Mouse (Mus musculus): ENCODE measurements around the gene Nup205.

Nup205 gene

GRCm38 (mm10) chr6:35245086-35245485 is 67.9 kb downstream of the Nup205 start:
- in situ Hi-C loops (cut with MboI; ENCODE audit: low sequenced_read_pairs): no loop called here

DNA sequence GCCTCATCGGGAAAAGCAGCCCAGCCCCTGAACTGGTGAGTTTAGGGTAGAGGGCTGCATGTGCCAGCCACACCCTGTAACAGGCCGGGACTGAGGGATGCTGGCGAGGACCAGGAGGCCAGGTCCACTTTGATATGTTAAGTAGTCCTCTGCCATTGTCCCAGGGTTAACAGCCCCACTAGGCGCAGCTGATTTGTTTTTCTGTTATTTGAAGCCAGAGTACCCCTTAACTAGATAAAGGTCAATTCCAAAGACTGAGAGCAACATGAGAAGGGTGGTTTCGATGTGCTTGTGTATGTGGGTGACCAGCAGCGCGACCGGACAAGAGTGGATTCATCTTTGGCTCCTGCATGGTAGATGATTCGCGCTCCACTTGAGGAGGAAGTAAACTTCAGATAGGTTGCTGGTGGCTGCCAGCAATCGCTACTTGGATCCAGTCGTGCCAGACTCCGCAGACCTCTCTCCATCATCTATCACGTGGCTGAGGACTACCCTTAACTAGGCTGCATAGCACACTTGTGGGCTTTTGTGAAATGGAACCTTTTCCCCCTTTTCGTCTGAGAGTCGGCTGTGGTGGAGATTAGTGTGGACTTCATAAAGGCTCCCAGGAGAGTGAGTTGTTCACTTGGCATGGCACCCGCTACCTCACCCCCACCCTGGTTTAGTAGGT is 74.7 kb downstream of the Nup205 start:
- in situ Hi-C loops (cut with MboI; ENCODE audit: low sequenced_read_pairs): no loop called here

DNA sequence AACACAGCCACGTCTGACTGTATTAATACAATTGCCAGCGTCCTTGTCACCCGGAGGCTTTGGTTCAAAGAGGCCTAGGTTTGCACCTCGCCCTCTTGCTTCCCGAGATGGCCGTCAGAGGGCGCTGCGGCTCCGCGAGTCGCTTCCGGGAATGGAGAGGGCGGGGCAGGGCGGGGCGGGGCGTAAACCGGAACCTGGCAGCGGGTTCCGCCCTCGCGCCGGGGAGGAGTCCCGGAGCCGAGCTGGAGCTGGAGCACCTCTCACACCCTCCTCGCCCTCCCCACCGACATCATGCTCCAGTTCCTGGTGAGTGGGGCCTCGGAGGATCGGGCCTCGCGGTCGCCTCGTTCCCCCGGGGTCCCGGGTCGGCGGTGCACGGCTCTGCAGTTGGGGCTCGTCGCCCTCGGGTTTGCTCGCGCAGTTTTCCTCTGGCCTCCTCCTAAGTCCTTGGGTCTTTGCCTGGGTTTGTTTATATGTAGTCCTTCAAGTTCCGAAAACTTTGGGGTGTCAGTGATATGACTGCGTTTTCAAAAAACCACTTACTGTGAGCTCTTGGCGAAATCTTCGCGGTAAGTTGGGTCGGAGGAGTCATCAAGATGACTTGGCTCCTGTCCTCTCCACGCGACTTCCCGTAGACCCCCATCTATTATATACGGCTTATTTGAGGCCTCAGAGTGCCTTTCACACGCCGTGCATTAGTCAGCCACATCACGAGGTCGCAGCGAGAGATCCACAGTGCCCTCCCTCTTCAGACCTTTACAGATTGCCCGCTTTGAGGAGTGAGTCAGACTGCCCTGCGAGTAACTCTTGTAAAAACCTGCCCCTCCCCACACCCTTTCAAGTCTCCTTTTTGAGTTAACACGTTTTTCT is 75.5 kb downstream of the Nup205 start:
- in situ Hi-C loops (cut with MboI; ENCODE audit: low sequenced_read_pairs): no loop called here

GRCm38 (mm10) chr6:35253474-35253873 is 76.3 kb downstream of the Nup205 start:
- in situ Hi-C loops (cut with MboI; ENCODE audit: low sequenced_read_pairs): no loop called here

- in situ Hi-C loops (cut with MboI; ENCODE audit: low sequenced_read_pairs): no loop called here
These were observed 77.1 kb downstream of the Nup205 start for GRCm38 (mm10) chr6:35254136-35254904.

- in situ Hi-C loops (cut with MboI; ENCODE audit: low sequenced_read_pairs): no loop called here
These were observed 77.8 kb downstream of the Nup205 start for GRCm38 (mm10) chr6:35255017-35255416.

DNA sequence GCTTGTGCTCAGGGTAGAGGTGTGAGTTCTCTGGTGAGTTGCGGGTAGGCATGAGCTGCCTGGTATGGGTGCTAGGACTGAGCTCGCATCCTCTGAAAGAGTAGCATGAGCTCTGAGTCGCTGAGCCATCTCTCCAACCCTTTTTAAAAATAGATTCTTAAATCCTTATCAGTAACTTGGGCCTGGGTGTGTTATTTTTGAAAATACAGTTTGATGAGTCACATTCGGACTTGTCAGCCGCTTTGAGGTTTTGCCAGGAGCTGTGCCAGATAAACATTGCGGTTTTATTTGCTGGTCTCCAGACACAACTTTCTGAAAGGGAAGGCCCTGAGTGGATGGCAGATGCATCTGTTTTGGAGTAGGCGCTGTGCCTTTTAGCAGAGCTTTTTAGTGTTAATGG is 79.5 kb downstream of the Nup205 start:
- in situ Hi-C loops (cut with MboI; ENCODE audit: low sequenced_read_pairs): no loop called here

- in situ Hi-C loops (cut with MboI; ENCODE audit: low sequenced_read_pairs): no loop called here
These were observed 80.5 kb downstream of the Nup205 start for GRCm38 (mm10) chr6:35257626-35258190.

DNA sequence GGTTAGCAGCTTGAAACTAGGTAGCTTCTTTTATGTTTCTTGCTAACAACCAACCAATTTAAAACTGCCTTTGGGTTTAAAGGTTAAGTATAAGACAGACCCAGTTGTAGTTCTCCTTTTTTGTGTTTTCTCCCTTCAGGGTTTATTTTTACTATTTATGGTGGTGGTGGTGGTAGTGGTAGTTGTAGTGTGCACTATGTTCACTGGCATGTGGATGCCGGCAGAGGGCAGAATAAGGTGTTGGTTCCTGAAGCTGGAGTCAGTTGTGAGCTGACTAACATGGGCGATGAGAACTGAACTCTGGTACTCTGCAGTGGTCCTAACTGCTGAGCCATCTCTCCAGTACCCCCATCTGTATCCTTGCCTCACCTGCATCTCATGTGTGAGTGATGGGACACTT is 81.7 kb downstream of the Nup205 start:
- in situ Hi-C loops (cut with MboI; ENCODE audit: low sequenced_read_pairs): no loop called here

- in situ Hi-C loops (cut with MboI; ENCODE audit: low sequenced_read_pairs): no loop called here
These were observed 82.3 kb downstream of the Nup205 start for GRCm38 (mm10) chr6:35259526-35259925.

GRCm38 (mm10) chr6:35260531-35260930 is 83.3 kb downstream of the Nup205 start:
- in situ Hi-C loops (cut with MboI; ENCODE audit: low sequenced_read_pairs): no loop called here

DNA sequence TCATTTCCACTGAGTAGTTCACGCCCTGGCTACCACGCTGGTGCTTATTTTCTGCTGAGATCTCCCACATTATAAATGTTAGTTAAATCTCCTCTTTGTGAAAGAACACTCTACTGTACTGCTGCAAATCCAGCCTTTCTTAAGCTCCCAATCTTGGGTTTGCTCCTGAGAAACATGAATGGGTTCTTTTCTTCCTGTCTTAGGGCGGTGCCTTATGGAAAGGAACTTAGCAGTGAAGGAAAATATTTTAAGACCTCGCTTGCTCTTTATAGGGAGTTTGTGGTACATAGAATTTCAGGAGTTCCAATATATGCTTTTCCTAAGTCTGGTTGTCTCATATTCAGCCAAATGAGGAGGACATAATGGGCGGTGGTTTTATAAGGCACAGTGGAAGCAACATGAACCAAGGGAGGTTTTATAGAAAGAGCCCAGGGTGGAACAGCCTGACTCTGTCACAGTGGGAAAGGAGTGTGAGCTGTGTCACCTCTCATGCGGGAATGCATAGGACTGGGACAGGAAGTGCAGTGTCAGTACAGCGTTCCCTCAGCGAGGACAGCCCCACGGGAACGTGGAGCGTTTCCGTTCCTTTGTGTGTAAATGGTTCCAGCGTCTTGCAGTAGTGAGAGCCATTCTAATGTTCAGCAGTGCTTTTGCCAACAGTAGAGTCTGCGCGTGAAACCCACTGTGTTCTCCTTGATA is 88.5 kb downstream of the Nup205 start:
- in situ Hi-C loops (cut with MboI; ENCODE audit: low sequenced_read_pairs): no loop called here

DNA sequence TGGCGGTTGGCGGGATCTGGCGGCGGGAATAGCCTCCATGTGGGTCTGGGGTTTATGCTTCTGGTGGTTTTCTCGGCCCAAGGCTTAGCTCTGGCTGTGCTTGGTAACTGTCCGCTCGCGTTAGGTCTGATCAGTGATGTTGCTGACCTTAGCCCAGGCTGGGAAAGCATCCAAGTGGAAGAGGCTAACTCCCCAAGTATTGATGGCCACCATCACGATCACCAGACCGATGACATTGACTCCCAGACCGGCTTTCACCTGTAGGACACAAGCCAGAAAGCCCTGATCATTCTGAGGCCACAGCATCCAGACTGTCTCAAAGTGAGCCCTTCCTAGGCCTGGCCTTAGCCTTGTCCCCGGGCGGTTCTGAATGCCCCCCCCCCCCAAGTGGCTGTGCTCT is 91.5 kb downstream of the Nup205 start:
- in situ Hi-C loops (cut with MboI; ENCODE audit: low sequenced_read_pairs): no loop called here

- in situ Hi-C loops (cut with MboI; ENCODE audit: low sequenced_read_pairs): no loop called here
These were observed 92.4 kb downstream of the Nup205 start for GRCm38 (mm10) chr6:35269643-35270042.

DNA sequence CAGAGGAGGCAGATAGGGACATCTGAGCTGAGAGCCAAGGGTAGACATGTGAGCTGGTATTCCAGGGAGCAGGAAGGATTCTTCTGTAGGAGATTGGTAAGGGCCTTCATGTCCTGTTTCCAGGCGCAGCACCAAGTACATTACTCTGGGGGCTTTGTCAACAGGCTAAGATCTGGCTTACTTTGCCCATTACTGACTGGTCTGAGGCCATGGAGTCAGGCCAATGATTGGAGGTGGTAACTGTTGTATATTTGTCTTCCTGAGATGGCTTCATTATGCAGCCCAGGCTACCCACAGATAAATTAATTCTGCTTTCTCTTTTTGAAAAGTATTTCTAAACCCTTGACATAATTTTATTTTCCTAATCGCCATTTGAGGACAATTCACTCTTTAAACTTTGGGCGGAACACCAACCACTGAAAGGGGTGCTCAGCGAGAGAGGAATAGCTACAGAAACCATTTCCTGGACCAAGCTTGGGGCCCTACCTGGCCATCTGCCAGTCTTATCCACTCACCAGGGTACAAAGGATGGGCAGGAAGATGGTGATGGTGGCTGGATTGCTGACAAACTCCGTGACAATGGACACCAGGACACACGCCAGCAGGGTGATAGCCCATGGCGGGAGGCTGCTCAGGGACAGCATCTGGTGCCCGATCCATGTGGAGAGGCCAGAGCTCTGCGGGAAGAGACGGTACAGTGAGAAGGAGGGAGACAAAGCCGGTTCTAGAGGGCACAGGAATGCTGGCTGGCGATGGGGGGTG is 94.1 kb downstream of the Nup205 start:
- in situ Hi-C loops (cut with MboI; ENCODE audit: low sequenced_read_pairs): no loop called here

DNA sequence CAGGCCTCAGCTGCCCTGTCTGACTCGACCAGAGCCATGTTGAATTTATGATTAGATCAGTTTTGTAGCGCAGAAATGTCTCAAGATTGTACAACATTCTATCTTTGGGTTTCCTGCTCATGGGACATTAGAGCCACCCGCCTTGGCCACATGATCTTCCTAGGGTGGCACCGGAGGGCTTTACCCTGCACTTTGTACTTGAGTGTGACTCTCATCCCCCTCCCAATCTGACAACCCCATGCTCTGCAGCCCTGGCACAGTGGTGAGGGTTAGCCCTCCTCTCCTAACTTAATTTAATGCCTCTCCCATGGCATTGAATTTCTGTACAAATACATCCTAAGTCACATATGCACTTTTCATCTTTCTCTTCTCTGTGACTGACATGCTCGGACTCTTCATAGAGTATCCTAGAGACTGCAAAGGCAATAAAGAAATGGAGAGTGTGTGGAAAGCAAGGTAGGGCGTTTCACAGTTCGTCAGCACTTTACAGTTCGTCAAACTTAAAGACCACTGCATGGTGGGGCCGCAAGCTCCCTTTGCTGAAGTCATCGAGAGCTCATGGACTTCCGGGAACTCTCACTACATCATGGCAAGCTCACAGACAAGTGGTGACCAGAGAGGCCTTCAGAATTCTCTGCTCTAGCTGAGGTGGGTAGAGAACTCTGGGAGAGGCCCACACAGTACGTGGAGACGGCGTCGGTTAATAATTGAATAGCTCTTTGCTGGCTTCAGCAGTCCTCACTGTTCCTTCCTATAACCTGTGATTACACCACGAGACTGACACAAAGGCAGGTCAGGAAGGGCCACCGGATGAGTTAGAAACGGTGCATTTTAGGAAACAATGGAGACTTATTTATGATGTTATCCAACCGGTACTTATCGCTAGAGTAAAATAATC is 94.9 kb downstream of the Nup205 start:
- in situ Hi-C loops (cut with MboI; ENCODE audit: low sequenced_read_pairs): no loop called here

GRCm38 (mm10) chr6:35273391-35274082 is 96.3 kb downstream of the Nup205 start:
- in situ Hi-C loops (cut with MboI; ENCODE audit: low sequenced_read_pairs): no loop called here

DNA sequence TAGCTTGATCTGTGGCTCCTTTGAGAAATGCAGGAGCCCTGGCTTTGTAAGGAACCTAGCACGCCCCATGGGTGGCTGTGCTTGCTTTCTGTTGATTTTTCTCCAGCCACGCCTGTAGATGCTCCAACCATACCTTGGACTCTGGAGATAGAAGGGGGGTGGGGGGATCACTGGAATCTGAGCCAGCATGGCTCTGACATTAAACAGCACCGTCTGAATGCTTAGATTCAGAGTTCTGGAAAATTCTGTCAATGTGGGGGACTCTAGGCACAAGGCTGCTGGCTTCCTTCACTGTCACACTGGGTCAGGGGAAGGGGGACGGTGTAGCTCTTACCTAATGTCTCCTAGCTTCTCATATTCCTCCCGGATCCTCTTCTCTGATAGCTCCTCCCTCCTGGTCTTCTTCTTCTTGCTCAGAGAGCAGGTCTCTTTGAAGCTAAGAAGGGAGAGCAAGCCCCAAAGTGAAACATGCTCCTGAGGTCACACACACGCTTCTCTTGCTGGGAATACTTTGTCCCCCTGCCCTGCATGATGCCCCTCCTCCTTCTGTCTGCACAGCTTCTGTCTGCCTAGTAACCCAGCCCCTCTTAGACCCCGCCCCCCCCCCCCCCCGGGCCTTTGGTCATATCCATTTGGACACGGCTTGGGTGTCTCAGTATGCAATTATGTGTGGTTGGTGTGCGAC is 100.8 kb downstream of the Nup205 start:
- in situ Hi-C loops (cut with MboI; ENCODE audit: low sequenced_read_pairs): no loop called here

Measured in CH12F3 (cell line).